Mouse (Mus musculus): ENCODE measurements at regions not wholly inside any gene's neighbourhood (a gene's known extent, or its start where the extent isn't known, plus 50 kb on each side); places are given as distances from the start of the nearest gene placed in this dataset.
A peak's percentile ranks its signal among the peaks of the same experiment; 100 is the strongest.

- no peak for ATAC-seq (replicated peaks; ENCODE audit: poor library complexity)
Measured at GRCm38 (mm10) chrX:13344701-13345100, 63.9 kb downstream of the Ddx3x start.

- ATAC-seq (replicated peaks; ENCODE audit: poor library complexity), result no peak
Measured at GRCm38 (mm10) chrX:13345126-13345525, 64.4 kb downstream of the Ddx3x start.

- ATAC-seq (replicated peaks; ENCODE audit: poor library complexity), result no peak
Measured at GRCm38 (mm10) chrX:13346011-13346631, 65.4 kb downstream of the Ddx3x start.

- peak; percentile 1; the same call in 1 of the 2 replicates for ATAC-seq (replicated peaks; ENCODE audit: poor library complexity)
Measured at GRCm38 (mm10) chrX:13346696-13347026, 65.9 kb downstream of the Ddx3x start.

GRCm38 (mm10) chrX:13347027-13347840, 66.5 kb downstream of the Ddx3x start:
- ATAC-seq (replicated peaks; ENCODE audit: poor library complexity), result peak; percentile 86

- ATAC-seq (replicated peaks; ENCODE audit: poor library complexity), result no peak
Measured at GRCm38 (mm10) chrX:13348415-13348814, 67.6 kb downstream of the Ddx3x start.

- ATAC-seq (replicated peaks; ENCODE audit: poor library complexity), result no peak
Measured at GRCm38 (mm10) chrX:13350461-13350860, 69.7 kb downstream of the Ddx3x start.

- ATAC-seq (replicated peaks; ENCODE audit: poor library complexity), result no peak
Measured at GRCm38 (mm10) chrX:13357149-13357783, 76.5 kb downstream of the Ddx3x start.

GRCm38 (mm10) chrX:13357973-13358372, 77.2 kb downstream of the Ddx3x start:
- ATAC-seq (replicated peaks; ENCODE audit: poor library complexity), result peak; percentile 69

GRCm38 (mm10) chrX:13360436-13360835, 79.7 kb downstream of the Ddx3x start:
- ATAC-seq (replicated peaks; ENCODE audit: poor library complexity), result no peak

- no peak for ATAC-seq (replicated peaks; ENCODE audit: poor library complexity)
Measured at GRCm38 (mm10) chrX:13370319-13370718, 89.5 kb downstream of the Ddx3x start.

GRCm38 (mm10) chrX:13372752-13373151, 92.0 kb downstream of the Ddx3x start:
- ATAC-seq (replicated peaks; ENCODE audit: poor library complexity), result no peak

- ATAC-seq (replicated peaks; ENCODE audit: poor library complexity), result peak; percentile 66
Measured at GRCm38 (mm10) chrX:13386354-13386753, 79.6 kb upstream of the Nyx start.

GRCm38 (mm10) chrX:13398466-13398865, 67.4 kb upstream of the Nyx start:
- no peak for ATAC-seq (replicated peaks; ENCODE audit: poor library complexity)

GRCm38 (mm10) chrX:13412726-13413125, 53.2 kb upstream of the Nyx start:
- ATAC-seq (replicated peaks; ENCODE audit: poor library complexity), result no peak

- no peak for ATAC-seq (replicated peaks; ENCODE audit: poor library complexity)
Measured at GRCm38 (mm10) chrX:13413135-13413534, 52.8 kb upstream of the Nyx start.

All from megakaryocyte progenitor cell, adult 5-6 weeks (primary cell).